Mouse (Mus musculus) gastrocnemius, postnatal 36 days (tissue): ENCODE data around the gene Olfr520. TPM values are rescaled to one million over a fixed set of nuclear protein-coding genes. Genes with fewer than 3 reads are reported as not detected.
A peak's percentile ranks its signal among the peaks of the same experiment; 100 is the strongest.
"Not testable (repeated sequence)": the region's sequence is repeated elsewhere in the genome, so short reads cannot be mapped to it uniquely, and the experiment has no call there.

Source experiments
- DNase-seq, 2 experiments: peaks; one replicate each; pipeline ENCODE4 v3.0.0; 2022
- intact Hi-C: fragments of 180-260 bp; cut with DNase I; formaldehyde crosslinking; loops from one replicate; pipeline ENCODE4 v1.15.1; 2025
- long read RNA-seq, 2 experiments: library from polyadenylated mRNA; stranded (forward); transcript quantifications; one replicate each; pipeline ENCODE4 v2.0.0; 2021
- total RNA-seq, 2 experiments: library from RNA; stranded (reverse); gene quantifications; 2 replicates each; pipeline ENCODE4 v1.2.3; 2021

Gene Olfr520
- not detected for total RNA-seq
- long read RNA-seq, experiment 1, result 0 reads
- long read RNA-seq, experiment 2, result 0 reads

- DNase-seq, result no peak
- intact Hi-C loops, result no loop called here
Observed at GRCm38 (mm10) chr7:99729973-99730372, at the start of gene Olfr520. TSS of gene Olfr520 (plus strand) at chr7:99730273.

DNA sequence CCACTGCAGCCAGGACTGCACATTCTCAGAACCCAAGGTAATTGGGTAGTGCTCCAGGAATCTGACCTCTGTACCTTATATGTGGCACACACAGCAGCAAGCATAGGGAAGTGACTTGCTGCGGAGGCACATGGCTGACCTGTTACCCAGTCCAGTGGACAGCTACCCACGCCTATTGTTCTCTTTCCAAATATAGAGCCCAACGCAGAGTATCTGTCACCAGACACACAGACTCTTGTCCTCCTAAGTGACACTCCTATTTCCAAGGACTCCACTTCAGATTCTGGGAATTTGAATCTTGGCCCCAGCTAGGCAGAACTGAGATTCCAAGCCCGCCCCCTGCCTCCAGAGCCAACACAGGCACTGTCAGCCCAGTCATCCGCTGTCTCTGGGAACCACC lies 49.3 kb upstream of the Olfr520 start:
- intact Hi-C loops, result no loop called here
- DNase-seq, result no peak

- no peak for DNase-seq
- intact Hi-C loops, result no loop called here
Observed at GRCm38 (mm10) chr7:99684086-99684485, 46.0 kb upstream of the Olfr520 start.

- DNase-seq, result no peak
- intact Hi-C loops, result no loop called here
Observed at GRCm38 (mm10) chr7:99690819-99691218, 39.3 kb upstream of the Olfr520 start.

GRCm38 (mm10) chr7:99692396-99692795 lies 37.7 kb upstream of the Olfr520 start:
- intact Hi-C loops, result no loop called here
- DNase-seq, result no peak

- DNase-seq, result no peak
- intact Hi-C loops, result no loop called here
Observed at GRCm38 (mm10) chr7:99693387-99693786, 36.7 kb upstream of the Olfr520 start.

- intact Hi-C loops, result no loop called here
- DNase-seq, result no peak
Observed at GRCm38 (mm10) chr7:99693976-99694375, 36.1 kb upstream of the Olfr520 start.

DNA sequence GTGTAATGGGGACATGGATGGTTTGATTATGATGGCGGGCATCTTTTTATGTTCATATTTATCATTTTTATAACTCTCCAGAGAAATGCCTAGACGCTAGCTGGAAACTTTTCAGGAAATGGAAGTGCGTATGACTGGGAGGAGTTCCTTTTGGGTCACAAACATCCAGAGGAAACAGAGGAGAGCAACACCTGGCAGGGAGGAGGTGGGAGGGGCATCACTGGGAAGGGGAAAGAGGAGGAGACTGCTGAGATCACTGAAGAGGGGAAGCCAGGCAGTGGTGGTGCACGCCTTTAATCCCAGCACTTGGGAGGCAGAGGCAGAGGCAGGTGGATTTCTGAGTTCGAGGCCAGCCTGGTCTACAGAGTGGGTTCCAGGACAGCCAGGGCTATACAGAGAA lies 35.6 kb upstream of the Olfr520 start:
- DNase-seq, intact Hi-C loops: not testable (repeated sequence)

DNA sequence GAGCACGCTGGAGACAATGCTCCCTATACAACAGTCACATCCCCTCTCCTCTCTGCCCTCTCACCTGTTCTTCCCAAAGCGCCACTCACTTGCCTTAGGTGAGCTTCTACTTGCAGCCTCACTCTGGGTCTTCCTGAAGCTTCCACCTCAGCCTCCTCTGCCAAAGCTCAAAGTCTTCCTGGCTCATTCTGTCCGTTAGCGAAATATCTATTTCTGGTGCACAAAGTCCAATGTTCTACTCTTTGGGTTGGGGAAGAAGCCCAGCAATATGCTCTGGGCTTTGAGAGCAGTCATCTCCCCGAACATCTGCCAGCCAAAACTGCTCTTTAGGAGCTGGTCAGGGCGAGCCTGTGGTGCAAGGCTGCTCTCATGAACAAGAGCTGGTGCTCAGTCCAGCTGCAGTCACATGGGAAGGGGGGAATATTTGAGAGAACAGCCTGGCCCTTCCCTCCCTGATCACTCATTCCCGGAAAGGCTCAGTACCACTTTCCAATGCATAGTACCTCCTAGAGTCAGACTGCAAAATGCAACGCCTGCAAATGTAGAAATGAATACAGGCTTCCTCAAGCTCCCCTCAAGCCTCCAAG lies 34.5 kb upstream of the Olfr520 start:
- intact Hi-C loops, result no loop called here
- DNase-seq, result no peak

DNA sequence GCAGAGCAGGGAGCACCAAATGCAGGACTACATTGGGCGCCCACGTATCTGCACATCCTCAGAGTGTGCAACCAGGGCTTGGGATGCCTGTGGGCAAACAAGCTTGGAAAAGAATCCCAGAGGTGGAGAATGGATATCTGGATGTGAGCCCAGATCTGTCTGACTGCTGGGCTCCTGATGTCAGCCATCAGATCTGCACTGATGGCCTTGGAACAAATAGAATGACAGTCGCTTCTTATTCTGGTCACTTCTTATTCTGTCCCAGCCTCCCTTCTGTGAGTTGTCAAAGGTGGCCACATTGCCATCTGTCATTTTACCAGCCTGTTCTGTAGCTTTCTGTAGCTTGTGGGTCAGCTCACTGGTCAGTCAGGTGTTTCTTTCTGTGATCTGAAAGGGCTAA lies 31.5 kb upstream of the Olfr520 start:
- intact Hi-C loops, result no loop called here
- no peak for DNase-seq

DNA sequence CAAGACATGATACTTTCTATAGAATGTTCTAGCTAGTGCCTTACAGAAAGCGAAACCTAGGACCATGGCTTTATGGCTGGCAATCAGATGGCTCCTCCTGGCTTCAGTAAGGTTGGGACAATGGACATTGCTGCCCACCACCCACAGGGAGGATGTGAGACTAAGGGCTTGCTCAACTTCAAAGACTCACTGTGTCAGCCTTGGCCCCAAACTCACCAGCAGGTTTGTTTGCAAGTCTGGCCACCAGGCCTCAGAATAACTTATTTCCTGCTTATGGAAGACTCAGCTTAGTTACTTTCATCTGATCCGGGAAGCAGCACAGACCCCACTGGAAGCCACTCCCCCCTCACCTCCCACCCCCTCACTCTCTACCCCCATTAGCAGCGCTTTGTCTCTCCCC lies 31.0 kb upstream of the Olfr520 start:
- DNase-seq, result no peak
- intact Hi-C loops, result no loop called here

DNA sequence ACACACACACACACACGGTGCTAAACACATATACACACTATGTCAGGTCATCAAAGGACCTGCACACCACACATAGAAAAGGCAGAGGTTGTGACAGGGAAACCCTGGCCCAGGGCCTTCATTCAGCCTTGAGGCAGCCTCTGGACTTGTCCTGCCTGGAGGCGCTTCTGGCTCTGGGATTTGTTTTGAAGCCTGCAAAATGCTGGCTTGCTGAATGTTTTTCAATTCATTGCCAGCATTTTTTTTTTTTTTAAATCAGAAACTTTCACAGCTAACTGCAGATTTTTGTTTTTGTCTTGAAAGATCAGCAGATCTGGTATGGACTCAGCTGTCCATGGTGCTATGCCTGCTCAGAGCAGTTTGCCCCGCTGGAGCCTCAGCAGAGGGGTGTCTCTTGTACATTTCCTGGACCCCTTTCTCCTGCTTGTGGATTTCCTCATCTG lies 30.3 kb upstream of the Olfr520 start:
- DNase-seq, result peak in 1 of 2 experiments; percentile 46
- intact Hi-C loops, result no loop called here

- intact Hi-C loops, result no loop called here
- no peak for DNase-seq
Observed at GRCm38 (mm10) chr7:99700641-99701040, 29.4 kb upstream of the Olfr520 start.

DNA sequence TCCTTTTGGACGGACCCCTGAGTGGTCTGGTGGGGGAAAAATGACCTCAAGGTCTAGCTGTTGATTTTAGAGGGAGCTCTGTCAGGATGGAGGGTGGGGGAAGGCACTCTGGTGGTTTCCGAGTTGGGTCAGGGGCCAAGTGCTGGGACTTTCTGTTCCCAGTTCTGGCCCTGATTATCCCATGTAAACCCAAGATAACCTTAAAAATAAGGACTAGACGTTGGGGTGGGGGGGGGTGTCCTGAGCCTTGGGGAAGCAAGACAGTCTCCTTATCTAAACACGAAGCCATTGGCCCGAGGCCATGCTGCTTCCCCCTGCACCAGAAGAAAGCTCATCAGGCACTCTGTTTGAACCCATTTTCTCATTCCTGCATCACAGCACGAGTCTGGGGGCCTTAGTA lies 27.9 kb upstream of the Olfr520 start:
- intact Hi-C loops, result no loop called here

GRCm38 (mm10) chr7:99704736-99705519 lies 25.1 kb upstream of the Olfr520 start:
- intact Hi-C loops, result no loop called here
- DNase-seq, result no peak

More for the DNA sequence above, 27.9 kb upstream of the Olfr520 start:
- no peak for DNase-seq

DNA sequence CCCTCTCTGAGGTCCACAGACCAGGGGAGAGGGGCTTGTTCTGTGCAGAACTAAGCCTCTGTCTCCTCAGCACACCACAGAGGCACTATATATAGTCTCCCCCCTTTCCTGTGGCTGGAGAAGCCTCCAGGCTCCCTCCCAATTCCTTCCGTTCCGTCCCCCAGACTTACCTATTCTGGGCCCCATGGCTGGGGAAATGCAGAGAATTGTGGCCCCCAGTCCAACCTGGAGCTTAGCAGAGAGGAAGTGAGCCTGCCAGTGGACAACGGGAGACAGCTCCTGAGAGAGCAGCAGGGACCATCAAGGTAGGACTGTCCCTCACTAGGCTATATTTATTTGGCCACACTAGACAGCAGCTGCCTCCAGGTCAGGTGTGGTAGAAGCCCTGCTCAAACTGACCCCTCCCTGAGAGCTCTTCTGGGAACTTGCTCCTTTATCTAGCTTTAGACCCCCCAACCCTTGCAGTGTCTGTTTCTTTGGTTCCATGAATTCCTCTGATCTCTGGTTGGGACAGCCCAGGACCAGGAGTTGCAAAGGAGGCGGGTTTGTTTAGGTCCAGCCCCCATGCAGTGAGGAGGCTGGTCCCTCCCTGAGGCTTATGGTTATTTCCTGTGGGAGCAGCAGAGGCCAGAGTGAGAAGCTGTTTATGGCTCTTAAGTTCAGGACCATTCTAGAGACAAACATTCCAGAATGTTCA lies 23.6 kb upstream of the Olfr520 start:
- peak; percentile 47 to 51 for DNase-seq
- intact Hi-C loops, result no loop called here

- peak; percentile 53 to 55 for DNase-seq
Observed at GRCm38 (mm10) chr7:99707038-99707595, 23.0 kb upstream of the Olfr520 start.

GRCm38 (mm10) chr7:99707671-99708070 lies 22.4 kb upstream of the Olfr520 start:
- DNase-seq, result no peak
- intact Hi-C loops, result loop anchor here (1.0 to 2.0 kb wide), 2 partner anchors 47 to 87 kb away; no protein-coding TSS in a partner anchor

More at GRCm38 (mm10) chr7:99707038-99707595, 23.0 kb upstream of the Olfr520 start:
- intact Hi-C loops, result no loop called here

GRCm38 (mm10) chr7:99708301-99708721 lies 21.8 kb upstream of the Olfr520 start:
- DNase-seq, result no peak
- intact Hi-C loops, result loop anchor here (1.0 to 2.0 kb wide), 2 partner anchors 48 to 86 kb away; no protein-coding TSS in a partner anchor

GRCm38 (mm10) chr7:99708750-99709149 lies 21.3 kb upstream of the Olfr520 start:
- intact Hi-C loops, result loop anchor here (1.0 to 2.0 kb wide), 2 partner anchors 48 to 86 kb away; no protein-coding TSS in a partner anchor
- no peak for DNase-seq

DNA sequence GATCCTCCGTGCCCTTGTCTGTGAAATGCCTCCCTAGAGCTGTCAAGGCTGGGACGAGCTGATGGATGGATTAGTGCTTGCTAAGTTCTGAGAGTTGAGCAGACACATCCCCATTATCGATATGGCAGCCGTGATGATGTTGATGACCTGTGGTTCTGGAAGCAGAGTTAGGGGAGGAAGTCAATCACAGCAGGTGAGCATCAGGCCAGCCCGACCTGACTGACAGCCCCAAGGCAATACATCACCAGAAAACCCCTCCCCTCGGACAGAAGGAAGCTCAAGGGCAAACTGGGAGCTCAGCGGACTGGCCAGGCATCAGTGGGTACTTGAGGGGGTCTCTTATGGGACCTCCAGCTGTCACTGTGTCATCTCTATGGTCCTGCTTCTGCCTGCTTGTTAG lies 20.1 kb upstream of the Olfr520 start:
- intact Hi-C loops, result loop anchor here (2.0 to 5.0 kb wide), 3 partner anchors 85 to 172 kb away; no protein-coding TSS in a partner anchor
- no peak for DNase-seq
